Mouse (Mus musculus) Patski (cell line): ENCODE data around the gene Osbpl2. TPM values are rescaled to one million over a fixed set of nuclear protein-coding genes. Genes with fewer than 3 reads are reported as not detected.

ENCODE experiments used
- ATAC-seq: fragments of 100-300 bp; one replicate; pipeline ENCODE4 v1.8.0; 2021
- CTCF ChIA-PET: fragments of 350-600 bp; sonication (Branson Sonifier 250); formaldehyde crosslinking; loops from one replicate; lab custom pipeline; 2022; ENCODE audit warnings: inconsistent platforms; lab: Charles Lee
- POLR2A ChIA-PET: fragments of 350-600 bp; sonication (Branson Sonifier 250); formaldehyde crosslinking; loops from one replicate; lab custom pipeline; 2022; ENCODE audit warnings: antibody characterized with exemption, inconsistent platforms; lab: Charles Lee
- DNase-seq: peaks from one replicate; pipeline ENCODE4 v3.0.0-alpha.2; 2011; ENCODE audit warnings: low read depth, low spot score
- H3K27me3 ChIP-seq: fragments of 371-371 bp; one replicate; pipeline ENCODE4 v1.5.1; 2021
- CTCF ChIP-seq: fragments of 100-300 bp; IDR thresholded peaks from one replicate; pipeline ENCODE4 v1.5.1; 2021
- in situ Hi-C: fragments of 300-500 bp; cut with MboI; formaldehyde crosslinking; loops from 3 replicates; pipeline ENCODE4 v1.11.1; 2018; ENCODE audit warnings: low pct_unique_long_range_greater_than_20kb, mixed read lengths
- polyA plus RNA-seq: library from polyadenylated mRNA; unstranded; gene quantifications from one replicate; pipeline ENCODE4 v1.2.3, GENCODE M21; 2021

Osbpl2 gene
- polyA plus RNA-seq, 1 experiment from 2014 or later, result 41.0 TPM

- H3K27me3 ChIP-seq, result no peaks in the 10 kb centered on the region
- POLR2A ChIA-PET, result interaction anchor here (1.0 kb wide), 1 partner anchor 46 kb away, joined by 3 read pairs; the partner anchor contains the start of gene Mtg2
- CTCF ChIA-PET, result interaction anchor here (1.2 to 1.6 kb wide), 4 partner anchors 9 to 134 kb away, joined by 3 to 6 read pairs (median 3); no protein-coding TSS in a partner anchor
- ATAC-seq (no peak), DNase-seq (no peak)
- in situ Hi-C loops, result no loop called here
- no peak for TF ChIP-seq CTCF
These were observed 2.2 kb upstream of the Osbpl2 start for GRCm38 (mm10) chr2:180116741-180117484.

GRCm38 (mm10) chr2:180117485-180118194 lies 1.5 kb upstream of the Osbpl2 start:
- in situ Hi-C loops, result no loop called here
- CTCF ChIA-PET, result interaction anchor here (1.2 to 1.6 kb wide), 4 partner anchors 9 to 133 kb away, joined by 3 to 6 read pairs (median 3); no protein-coding TSS in a partner anchor
- DNase-seq, result no peak

GRCm38 (mm10) chr2:180119439-180120291 lies 559 bp downstream of the Osbpl2 start:
- H3K27me3 ChIP-seq, result no peaks in the 10 kb centered on the region
- DNase-seq (no peak), ATAC-seq (no peak)
- ChIA-PET POLR2A (interaction anchor here (0.6 to 1.9 kb wide), 2 partner anchors 49 to 686 kb away, joined by 3 to 6 read pairs; partner anchors contain the start of gene Mtg2), CTCF (no interaction called here)
- in situ Hi-C loops, result loop anchor here (10.0 kb wide), 1 partner anchor 45 kb away; the partner anchor contains the start of gene Mtg2
- no peak for TF ChIP-seq CTCF

More at GRCm38 (mm10) chr2:180117485-180118194, 1.5 kb upstream of the Osbpl2 start:
- POLR2A ChIA-PET, result interaction anchor here (0.7 to 1.0 kb wide), 2 partner anchors 47 to 709 kb away, joined by 3 read pairs; partner anchors contain the start of gene Mtg2
- no peaks in the 10 kb centered on the region for H3K27me3 ChIP-seq
- no peak for TF ChIP-seq CTCF
- ATAC-seq, result no peak

GRCm38 (mm10) chr2:180120292-180120761 lies 1.2 kb downstream of the Osbpl2 start:
- no peak for TF ChIP-seq CTCF
- ATAC-seq (no peak), DNase-seq (no peak)
- ChIA-PET POLR2A (interaction anchor here (1.9 kb wide), 1 partner anchor 50 kb away, joined by 6 read pairs; the partner anchor contains the start of gene Mtg2), CTCF (no interaction called here)
- in situ Hi-C loops, result loop anchor here (10.0 kb wide), 1 partner anchor 46 kb away; the partner anchor contains the start of gene Mtg2
- no peaks in the 10 kb centered on the region for H3K27me3 ChIP-seq

GRCm38 (mm10) chr2:180124192-180124591 lies 5.1 kb downstream of the Osbpl2 start:
- in situ Hi-C loops, result loop anchor here (10.0 kb wide), 1 partner anchor 49 kb away; the partner anchor contains the start of gene Mtg2
- POLR2A ChIA-PET, result no interaction called here
- CTCF ChIA-PET, result no interaction called here

GRCm38 (mm10) chr2:180126195-180126594 lies 7.1 kb downstream of the Osbpl2 start:
- DNase-seq, result peak; percentile 59
- in situ Hi-C loops, result loop anchor here (10.0 kb wide), 1 partner anchor 51 kb away; the partner anchor contains the start of gene Mtg2
- peak; percentile 75 for ATAC-seq
- CTCF ChIA-PET, result interaction anchor here (1.2 to 1.6 kb wide), 3 partner anchors 10 to 45 kb away, joined by 3 read pairs; no protein-coding TSS in a partner anchor
- H3K27me3 ChIP-seq, result no peaks in the 10 kb centered on the region
- no peak for TF ChIP-seq CTCF
- POLR2A ChIA-PET, result no interaction called here

More at GRCm38 (mm10) chr2:180124192-180124591, 5.1 kb downstream of the Osbpl2 start:
- ATAC-seq (no peak), DNase-seq (no peak)
- no peaks in the 10 kb centered on the region for H3K27me3 ChIP-seq
- no peak for TF ChIP-seq CTCF

GRCm38 (mm10) chr2:180127675-180128074 lies 8.6 kb downstream of the Osbpl2 start:
- CTCF ChIA-PET, result interaction anchor here (0.7 to 1.6 kb wide), 5 partner anchors 11 to 93 kb away, joined by 3 to 4 read pairs (median 3); no protein-coding TSS in a partner anchor
- ATAC-seq (no peak), DNase-seq (no peak)
- H3K27me3 ChIP-seq, result no peaks in the 10 kb centered on the region
- POLR2A ChIA-PET, result interaction anchor here (1.3 kb wide), 1 partner anchor 21 kb away, joined by 3 read pairs; no protein-coding TSS in a partner anchor
- in situ Hi-C loops, result loop anchor here (10.0 kb wide), 1 partner anchor 53 kb away; the partner anchor contains the start of gene Mtg2
- TF ChIP-seq CTCF, result no peak

GRCm38 (mm10) chr2:180133231-180133630 lies 14.1 kb downstream of the Osbpl2 start:
- no peaks in the 10 kb centered on the region for H3K27me3 ChIP-seq
- no peak for DNase-seq
- no peak for ATAC-seq
- in situ Hi-C loops, result no loop called here
- POLR2A ChIA-PET, result no interaction called here
- no peak for TF ChIP-seq CTCF
- CTCF ChIA-PET, result interaction anchor here (0.9 to 1.3 kb wide), 3 partner anchors 13 to 37 kb away, joined by 3 to 4 read pairs (median 3); no protein-coding TSS in a partner anchor

GRCm38 (mm10) chr2:180133911-180134310 lies 14.8 kb downstream of the Osbpl2 start:
- no peaks in the 10 kb centered on the region for H3K27me3 ChIP-seq
- CTCF ChIA-PET, result interaction anchor here (1.0 to 1.3 kb wide), 2 partner anchors 12 to 18 kb away, joined by 3 to 4 read pairs; no protein-coding TSS in a partner anchor
- in situ Hi-C loops, result no loop called here
- DNase-seq (no peak), ATAC-seq (no peak)
- no peak for TF ChIP-seq CTCF
- POLR2A ChIA-PET, result interaction anchor here (0.6 kb wide), 1 partner anchor 533 kb away, joined by 5 read pairs; no protein-coding TSS in a partner anchor
